Mouse (Mus musculus): ENCODE data around the gene Amz2.

The Amz2 gene

DNA sequence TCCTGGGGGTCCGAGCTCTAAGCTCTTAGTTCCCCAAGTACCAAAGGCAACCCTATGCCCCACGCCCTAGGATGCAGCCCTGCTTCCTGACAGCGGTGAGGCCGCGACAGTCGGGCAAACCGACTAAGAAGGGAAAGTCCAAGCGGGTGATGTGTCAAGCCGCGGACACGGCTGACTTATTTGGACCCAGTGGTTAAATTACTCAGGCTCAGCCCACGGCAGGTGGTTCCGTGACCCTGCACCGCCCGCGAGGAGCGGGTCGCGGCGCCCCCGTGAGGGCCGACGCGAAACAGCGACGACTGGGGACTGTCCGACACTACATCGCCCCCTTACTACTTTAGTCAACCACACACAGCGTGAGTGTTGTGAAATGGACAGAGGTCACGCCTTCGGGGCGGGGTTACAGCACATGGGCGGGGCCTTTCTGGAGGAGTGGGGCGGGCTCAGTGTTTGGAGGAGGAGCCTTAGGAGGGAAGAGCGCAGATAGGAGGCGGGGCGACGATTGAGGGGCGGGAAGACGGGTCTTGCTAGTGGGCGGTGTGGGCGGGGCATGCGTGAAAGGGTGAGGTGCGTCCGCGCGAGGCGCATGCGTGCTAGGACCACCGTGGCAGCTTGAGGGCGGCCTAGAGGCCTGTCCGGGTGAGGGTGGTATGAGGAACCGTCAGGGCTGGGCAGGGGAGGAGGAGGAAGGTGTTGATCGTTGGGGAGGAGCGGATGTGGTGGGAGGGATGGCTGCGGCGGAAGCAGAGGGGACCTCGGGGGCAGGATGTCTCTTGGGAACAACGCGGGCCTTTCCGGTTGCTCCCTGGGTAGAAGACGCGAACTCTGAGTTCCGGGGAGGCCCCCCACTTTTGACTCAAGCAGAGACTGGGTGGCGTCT, at the start of gene Amz2:
Gene Amz2 (plus strand): TSS at position 555 of the 880 bp plus-strand sequence.
- in situ Hi-C loops (cut with MboI, MseI), result loop anchor here (5.0 kb wide), 2 partner anchors 68 to 513 kb away; no protein-coding TSS in a partner anchor

DNA sequence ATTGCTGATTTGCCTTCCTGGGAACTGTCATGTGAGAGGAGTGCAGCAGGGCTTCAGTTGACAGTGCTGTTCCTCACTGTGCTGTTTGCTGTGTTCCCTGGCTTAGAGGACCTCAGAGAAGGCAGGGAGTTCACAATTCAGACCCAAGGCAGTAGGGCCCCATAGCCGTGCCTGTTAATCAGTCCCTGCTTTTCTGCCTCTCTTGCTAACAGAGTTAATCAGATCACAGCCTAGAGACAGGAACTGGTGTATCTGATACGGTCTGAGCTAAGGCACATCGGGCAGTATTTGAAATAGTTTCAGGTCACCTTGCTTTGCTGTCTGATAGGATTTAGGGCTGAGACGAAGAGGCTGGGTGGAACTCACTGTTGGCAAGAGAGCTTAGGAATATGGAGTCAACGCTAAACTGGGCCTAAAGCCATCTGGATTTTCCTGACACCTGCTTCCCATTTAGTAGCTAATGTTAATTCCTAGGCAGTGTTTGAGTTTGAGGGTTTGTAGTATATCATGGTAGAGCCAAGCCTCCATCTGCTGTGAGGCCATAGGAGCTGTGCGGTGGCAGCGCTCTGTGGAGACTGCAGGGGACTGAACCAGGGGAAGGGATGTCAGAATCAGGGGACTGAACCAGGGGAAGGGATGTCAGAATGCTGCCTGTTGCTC, 49.1 kb upstream of the Amz2 start:
- in situ Hi-C loops (cut with MboI, MseI), result no loop called here

DNA sequence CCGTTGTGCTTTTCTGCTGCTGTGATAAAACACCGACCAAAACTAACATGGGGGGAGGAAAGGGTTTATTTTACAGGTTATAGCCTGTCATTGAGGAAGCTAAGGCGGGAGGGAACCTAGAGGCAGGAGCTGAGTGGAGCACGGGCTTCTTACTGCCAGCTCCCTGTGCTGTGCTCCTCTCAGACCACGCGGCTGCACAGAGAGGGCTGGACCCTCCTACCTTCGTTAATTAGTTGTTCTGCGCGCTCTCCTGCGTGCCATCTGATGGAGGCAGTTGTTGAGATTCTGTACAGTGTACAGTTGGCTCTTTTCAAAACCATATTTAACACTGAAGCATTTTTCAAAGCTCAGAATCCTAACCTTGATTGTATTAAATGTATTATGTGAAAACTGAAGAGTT, 48.3 kb upstream of the Amz2 start:
- in situ Hi-C loops (cut with MboI, MseI), result no loop called here

DNA sequence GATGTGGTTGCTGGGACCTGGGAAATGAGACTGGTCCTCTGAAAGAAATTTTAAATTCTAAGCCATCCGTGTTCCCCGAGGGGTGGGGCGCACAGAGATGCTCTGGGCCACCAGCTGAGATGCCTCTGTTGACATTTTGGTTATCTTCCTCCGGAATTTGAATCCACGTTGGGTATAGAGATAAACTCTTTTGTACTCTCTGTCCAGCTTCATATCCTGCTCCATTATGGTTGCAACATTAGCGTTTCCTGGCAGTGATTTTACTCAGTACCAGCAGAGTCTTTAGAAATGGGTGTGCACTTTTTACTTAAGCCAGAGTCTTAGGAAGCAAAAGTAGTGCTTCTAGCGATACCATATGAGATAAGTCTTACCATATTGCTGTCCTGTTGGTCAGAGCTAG, 47.7 kb upstream of the Amz2 start:
- in situ Hi-C loops (cut with MboI, MseI), result no loop called here

DNA sequence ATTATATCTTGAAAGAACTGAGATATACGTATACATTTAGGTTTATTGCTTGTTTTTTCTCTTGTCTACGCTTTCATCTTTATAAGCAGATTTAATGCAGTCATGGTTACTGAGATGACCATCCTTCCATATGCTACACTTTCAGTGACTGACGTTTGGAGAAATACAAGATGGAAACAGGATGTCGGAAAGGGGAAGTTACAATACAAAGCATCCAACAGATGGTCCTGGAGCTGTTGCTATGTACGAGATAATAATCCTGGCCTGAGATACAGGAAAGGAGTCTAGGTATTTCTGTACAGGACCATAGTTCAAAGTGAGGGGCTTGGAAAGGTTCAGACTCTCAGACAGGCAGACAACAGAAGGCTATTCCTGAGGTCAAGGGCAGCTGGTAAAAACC, 45.1 kb upstream of the Amz2 start:
- in situ Hi-C loops (cut with MboI, MseI), result no loop called here

DNA sequence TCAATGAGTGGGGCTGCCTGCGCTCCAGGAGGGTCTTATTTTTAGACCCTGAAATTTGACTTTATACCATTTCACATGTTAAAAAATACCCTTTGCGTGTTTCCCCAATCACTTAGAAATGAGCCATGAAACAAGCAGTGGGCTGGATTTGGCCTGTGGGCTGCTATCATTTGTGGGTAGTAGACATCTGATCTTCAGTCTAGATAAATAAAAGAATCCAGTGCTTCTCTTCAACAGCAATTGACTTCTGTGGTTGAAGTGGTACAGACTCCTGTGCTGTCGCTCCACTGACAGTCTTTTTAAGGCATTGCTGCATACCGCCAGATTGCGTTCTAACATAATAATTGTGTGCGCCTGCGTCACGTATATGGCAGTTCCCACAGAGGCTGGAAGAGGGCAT, 40.5 kb upstream of the Amz2 start:
- in situ Hi-C loops (cut with MboI, MseI), result no loop called here

DNA sequence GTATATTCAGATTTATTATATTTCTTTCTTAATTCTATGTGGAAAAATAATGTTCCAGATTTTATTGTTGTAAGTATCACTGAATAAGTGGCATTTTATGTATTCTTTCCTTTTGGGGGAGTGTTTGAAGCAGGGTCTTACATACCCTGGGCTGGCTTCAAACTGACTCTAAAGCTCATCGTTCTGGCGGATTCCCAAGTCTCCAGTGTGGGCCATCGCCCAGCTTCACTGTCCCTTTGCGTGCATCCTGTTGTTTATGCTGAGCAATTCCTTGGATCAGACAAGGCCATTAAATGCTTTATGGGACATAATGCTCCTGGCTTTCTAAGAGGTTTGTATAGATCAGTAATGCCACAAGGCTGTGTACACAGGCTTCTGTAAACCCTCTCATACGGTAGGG, 36.7 kb upstream of the Amz2 start:
- in situ Hi-C loops (cut with MboI, MseI), result no loop called here

DNA sequence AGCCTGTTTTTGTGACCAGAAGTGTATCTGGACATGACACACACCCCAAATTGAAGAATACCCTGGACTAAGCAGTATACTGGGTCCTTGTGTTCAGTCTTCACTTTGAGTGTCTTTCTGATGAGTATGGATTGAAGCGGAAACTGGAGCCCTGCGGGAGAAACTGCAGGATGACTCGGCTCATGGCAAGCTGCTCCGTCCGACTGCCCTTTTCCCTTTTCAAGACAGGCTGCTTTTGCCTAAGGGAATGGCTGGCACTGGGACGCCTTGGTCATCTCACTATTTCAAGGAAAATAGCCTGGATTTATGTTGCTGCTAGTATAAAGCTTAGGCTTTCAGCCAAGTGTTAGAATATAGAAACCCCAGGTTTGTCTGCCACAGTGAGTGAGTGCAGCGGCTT, 34.5 kb upstream of the Amz2 start:
- in situ Hi-C loops (cut with MboI, MseI), result no loop called here

DNA sequence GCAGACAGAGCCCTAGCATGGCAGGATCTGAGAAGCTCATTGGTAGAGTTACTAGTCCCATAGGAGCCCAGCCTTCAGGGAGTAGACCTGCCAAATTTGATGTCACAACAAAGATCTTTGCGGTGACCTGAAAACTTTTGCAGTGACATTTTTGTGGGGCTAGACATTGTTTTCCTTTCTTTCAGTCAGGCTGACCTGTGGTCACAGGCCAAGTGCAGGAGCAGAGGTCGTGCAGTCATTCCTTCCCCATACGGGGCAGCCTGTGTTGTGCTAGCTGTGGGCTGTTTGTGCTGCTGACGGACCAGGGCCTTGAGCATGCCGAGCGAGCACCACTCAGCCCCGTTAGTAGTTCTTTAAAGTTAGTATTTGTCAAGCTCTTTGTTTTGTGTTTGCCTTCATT, 34.0 kb upstream of the Amz2 start:
- in situ Hi-C loops (cut with MboI, MseI), result no loop called here

DNA sequence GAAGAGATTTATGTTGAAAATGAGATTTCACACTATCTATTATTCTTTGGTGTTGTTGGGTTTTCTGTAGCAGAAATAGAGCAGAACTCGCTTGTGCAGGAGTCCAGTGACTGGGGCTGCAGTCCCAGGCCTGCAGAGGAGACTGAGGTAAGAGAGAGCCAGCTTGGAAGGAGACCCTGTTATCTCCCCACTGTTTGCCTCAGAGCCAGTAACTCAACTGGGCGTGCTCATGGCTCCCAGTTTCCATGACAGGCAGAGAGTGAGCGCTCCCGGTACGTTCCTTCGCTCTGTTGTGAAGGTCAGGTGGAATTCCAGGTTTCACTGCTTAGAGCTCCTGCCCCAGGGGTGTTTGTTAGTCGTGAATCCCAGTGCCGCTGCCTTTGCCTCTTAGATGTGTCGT, 33.1 kb upstream of the Amz2 start:
- in situ Hi-C loops (cut with MboI, MseI), result no loop called here

DNA sequence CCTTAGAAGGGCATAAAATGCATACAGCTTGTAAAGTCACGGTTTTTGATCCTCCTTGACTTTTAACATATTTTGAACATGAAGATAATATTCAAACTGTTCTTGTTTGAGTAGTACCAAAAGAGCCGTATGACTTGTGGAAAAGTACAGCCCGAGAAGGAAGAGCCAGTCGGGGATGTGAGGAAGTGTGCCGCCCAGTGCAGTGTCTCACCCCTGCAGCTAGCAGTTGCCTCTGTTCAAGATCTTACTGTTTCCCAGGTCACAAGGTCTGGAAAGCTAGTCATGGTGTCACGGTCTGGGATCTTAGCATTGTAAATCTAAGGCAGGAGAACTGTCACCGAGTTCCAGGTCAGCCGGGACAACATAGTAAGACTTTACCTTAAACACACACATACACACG, 31.0 kb upstream of the Amz2 start:
- in situ Hi-C loops (cut with MboI, MseI), result no loop called here

DNA sequence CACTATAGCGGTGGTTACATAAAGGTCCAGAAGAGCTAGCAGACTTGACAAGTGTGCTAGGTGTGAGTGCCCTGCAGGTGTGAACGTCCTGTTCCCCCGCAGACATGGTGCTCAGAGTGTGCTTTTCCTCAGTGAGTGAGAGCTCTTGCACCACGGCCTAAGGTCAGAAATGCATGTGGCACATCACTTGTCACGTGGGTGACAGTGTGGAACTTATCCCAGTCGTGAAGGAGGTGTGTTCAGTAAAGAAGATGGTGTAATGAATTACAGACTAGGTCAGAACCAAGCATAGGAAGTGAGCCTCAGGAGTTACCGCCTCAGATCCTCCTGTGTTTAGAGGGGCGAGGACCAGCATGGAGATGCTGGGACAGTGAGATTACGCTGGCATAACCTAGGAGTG, 30.5 kb upstream of the Amz2 start:
- in situ Hi-C loops (cut with MboI, MseI), result no loop called here

DNA sequence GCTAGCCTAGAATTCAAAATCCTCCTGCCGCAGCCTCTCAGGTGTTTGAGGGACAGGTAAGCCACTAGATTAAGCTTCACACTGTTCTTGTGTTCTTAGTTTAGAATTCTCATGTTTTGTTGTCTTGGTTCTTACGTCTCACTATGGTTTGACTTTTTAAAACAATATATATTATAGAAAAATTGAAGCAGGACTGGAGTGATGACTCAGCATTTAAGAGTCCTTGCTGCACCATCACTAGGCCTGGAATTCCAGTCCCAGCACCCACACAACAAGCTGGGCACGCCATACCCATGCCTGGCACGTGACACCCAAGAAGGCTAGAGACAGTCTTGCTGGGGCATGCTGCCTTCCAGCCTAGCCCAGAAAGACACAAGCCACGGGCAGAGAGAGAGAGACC, 19.3 kb upstream of the Amz2 start:
- in situ Hi-C loops (cut with MboI, MseI), result no loop called here

DNA sequence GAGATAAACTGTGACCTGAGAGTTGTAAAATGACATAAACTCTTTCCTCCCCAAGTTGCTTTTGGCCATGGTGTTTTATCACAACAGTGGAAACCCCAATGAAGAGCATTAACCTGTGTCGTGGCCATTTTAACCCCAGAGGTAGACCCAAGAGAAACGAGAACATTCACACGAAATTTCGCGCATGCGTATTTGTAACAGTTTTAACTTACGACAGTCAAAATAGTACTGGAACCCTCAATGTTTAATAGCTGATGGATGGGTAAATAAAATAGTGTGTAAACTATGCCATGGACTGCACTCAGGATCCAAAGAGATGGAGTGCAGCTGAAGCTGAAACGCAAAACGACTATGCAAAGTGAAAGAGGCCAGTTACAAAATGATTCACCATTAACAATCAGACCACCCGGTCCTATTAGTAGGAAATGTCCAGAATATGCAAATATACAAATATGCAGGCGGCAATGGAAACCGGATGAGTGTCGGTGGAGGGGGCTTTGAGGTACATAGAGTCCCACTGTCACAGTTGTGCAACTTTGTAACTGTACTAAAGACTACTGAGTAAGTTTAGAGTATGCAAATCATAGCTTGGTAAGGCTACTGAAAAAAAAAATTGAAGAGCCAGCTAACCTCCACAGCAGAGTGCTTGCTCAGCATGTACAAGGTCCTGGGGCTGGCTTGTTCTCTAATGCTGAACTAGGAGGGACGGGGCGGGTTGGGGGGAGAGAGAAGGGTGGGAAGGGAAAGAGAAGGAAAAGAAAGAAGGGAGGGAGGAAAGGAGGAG, 15.4 kb upstream of the Amz2 start:
- in situ Hi-C loops (cut with MboI, MseI), result no loop called here

DNA sequence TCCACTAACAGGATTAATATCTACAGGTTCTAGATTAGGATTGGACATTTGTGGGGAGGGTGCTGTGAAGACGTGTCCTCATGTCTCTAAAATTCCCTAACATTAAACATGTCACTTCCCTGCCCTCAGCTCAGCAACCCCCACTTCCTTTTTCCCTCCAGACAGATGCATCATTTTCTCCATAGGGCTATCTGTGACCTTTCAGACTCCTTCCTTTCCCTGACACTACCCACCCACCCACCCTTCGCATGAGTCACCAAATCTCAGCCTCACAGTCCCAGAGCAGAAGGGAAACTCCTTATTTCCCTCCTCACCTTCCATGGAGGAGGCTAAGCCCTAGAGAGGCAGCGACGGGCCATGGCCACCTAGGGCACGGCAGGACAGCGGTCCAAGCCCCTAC, 12.1 kb upstream of the Amz2 start, which contains the start of gene 9930022D16Rik:
Gene 9930022D16Rik (plus strand): TSS at position 301 of the 400 bp plus-strand sequence.
- in situ Hi-C loops (cut with MboI, MseI), result no loop called here

DNA sequence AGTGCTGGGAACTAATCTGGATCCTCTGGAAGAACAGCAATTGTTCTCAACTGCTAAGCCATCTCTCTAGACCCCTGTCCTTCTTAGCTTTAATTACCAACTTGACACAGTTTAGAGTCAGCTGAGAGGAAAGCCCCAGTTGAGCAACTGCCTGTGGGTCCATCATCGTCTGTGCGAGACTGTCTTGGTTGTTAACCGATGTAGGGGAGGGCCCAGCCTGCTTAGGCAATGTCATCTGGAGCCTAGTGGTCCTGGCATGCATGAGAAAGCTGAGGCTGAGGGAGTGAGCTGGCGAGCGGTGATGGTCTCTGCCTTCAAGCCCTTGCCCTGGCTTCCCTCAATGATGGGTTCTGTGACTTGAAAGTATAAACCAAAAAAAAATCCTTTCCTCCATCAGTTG, 10.9 kb upstream of the Amz2 start:
- in situ Hi-C loops (cut with MboI, MseI), result loop anchor here in 1 of 2 experiments (5.0 kb wide), 1 partner anchor 48 kb away; no protein-coding TSS in a partner anchor

DNA sequence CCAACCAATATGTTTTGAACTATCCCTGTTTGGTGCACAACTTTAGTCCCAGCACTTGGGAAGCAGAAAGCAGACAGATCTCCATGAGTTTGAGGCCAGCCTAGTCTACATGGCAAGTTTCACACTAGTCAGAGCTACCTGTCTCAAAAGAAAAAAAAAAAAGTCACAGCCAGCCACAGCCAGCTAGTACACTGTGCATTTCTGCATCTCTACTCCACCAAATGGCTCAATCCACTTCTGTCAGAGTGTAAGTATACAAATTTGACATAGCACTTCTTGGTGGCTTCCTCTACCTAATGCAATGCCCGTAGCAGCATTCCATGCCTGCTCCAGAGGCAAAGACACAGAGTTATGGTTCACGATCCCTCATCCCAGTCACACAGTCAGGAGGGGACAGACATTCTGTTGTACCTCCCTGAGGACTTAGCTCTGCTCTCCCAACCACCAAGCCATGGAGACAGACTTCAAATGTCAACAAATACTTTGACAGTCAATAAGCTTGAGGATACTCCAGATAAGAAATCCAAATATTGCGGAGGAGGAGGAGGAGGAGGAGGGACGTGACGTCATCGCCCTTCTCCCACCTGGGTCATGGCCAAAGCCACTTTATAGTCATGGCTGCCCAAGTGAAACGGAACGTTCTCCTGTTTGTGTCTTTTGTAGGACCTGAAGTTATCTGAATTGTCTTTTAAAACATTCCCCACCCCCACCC, 8.9 kb upstream of the Amz2 start:
- in situ Hi-C loops (cut with MboI, MseI), result loop anchor here in 1 of 2 experiments (5.0 kb wide), 1 partner anchor 50 kb away; no protein-coding TSS in a partner anchor

DNA sequence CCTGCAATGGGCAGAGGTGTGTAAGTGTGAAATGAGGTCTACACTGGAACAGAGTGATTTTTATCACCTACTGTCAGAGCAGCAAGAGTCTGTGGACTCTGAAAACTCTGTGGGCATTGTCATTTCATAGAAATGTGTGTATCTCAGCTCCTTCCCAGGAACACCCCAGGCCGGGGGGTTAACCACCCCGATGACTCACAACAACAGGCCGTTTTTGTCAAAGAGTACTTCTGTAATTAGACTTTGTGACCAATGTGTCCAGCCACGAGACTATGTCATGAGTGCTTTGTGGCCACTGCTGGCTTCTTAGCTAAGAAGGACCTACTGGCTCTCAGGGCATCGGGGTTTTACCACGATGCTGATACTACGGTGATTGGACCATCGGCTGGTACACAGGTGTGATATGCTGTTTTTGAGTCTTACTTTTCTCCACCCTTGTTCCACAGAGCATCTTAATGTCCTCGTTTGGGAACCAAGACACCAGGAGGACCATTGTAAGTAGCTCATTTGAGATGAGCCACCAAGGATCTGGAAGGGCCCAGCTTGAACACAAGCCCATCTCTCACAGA, 8.2 kb upstream of the Amz2 start:
- in situ Hi-C loops (cut with MboI, MseI), result loop anchor here in 1 of 2 experiments (5.0 kb wide), 1 partner anchor 50 kb away; no protein-coding TSS in a partner anchor

DNA sequence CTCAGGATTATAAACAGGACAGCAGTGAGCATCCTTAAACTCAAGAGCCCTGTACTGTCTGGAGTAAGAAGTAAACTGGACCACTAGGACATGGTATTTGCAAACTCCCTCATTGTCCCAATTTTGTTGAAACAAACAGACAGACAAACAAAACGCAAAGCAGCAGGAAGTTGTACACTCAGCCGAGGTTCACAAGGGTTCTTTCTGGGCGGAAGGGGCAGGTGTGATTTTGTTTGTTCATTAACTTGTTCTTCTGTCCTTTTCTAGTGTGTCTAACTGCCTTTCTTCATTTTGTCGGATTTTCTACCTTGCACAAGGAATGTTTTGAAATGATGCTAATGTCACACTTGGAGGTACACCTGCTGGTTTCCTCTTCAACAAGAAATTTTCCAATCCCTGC, 6.3 kb upstream of the Amz2 start:
- in situ Hi-C loops (cut with MboI, MseI), result loop anchor here in 1 of 2 experiments (5.0 kb wide), 1 partner anchor 52 kb away; no protein-coding TSS in a partner anchor

DNA sequence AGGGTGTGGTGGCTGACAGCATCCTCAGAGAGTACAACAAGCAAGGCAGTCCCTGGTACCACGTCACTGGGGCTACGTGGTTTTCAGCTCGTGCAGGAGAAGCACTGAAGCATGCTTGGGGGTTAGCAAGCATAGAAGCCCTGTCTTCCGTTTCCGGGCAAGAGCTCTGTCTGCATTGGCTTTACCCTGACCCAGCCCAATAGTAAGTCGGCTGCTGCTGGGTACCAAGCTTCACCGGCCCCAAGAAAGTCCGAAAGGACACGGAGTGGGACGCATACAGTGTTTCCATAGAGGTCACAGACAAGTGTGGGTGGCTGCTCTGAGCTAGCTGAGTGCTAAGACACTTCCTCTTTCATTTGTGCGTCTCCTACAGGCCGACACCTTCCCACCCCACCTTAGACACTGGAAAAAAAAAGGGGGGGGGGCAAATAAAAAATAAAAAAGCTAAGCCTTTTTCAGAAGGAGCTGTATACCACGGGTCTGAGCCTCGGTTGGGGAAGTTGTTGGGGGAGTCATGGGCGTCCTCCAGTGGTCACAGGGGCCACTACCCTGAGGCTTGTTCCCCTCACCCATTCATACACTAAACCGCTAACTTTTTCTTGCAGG, 5.7 kb upstream of the Amz2 start:
- in situ Hi-C loops (cut with MboI, MseI), result loop anchor here in 1 of 2 experiments (5.0 kb wide), 1 partner anchor 53 kb away; no protein-coding TSS in a partner anchor
